ENCODE assay signal across 10 mouse cellular contexts in genomic region chr11:88454867-88455806, GRCm38 (mm10).
DNase-seq lines count a peak whose midpoint lies in the region; ATAC-seq lines count a peak whose summit lies in the region.
"Had no signal": no experiment of that assay in that cellular context is flagged by ENCODE, and none has a peak within 500 bp of the region (broad histone marks: within the 10 kb centered on the region; RNA-seq: fewer than 3 reads in every experiment).

No protein-coding gene starts in this region.

- H3K9ac ChIP-seq in forebrain, embryonic 14.5 days (ENCODE audit: low read length) = no peak overlapping the region; the same call in 1 of the 2 replicates
- no peak overlapping the region; the same call in 1 of the 2 replicates for H3K9ac ChIP-seq in liver, embryonic 16.5 days (ENCODE audit: low read depth, low read length)

- 0 out of 2 replicates have a peak, but pooled peaks cover 3% of the 10 kb centered on the region for H3K36me3 ChIP-seq in heart, embryonic 10.5 days
- no peaks in the 10 kb centered on the region for H3K36me3 ChIP-seq in forebrain, embryonic 14.5 days (ENCODE audit: control insufficient read depth, insufficient read depth, low read length)
- H3K36me3 ChIP-seq in liver, embryonic 16.5 days (ENCODE audit: control insufficient read depth, insufficient read depth) = no peaks in the 10 kb centered on the region

- DNase-seq in heart, embryonic 10.5 days (ENCODE audit: low spot score) = no peak
- DNase-seq in heart, adult 18-20 months = no peak
- peak; percentile 81 for DNase-seq in forebrain, embryonic 14.5 days (ENCODE audit: low spot score)
- no peak for DNase-seq in spleen, postnatal 14 days (ENCODE audit: low spot score in 2 of 2)
- DNase-seq in layer of hippocampus, adult 9-11 months = no peak
- no peak for DNase-seq in urinary bladder, postnatal 25 days (ENCODE audit: low spot score)
- DNase-seq: cerebellum, adult 11-12 months; spleen, adult 18-20 months had no signal

- no peaks in the 10 kb centered on the region for H3K27me3 ChIP-seq in heart, embryonic 10.5 days (ENCODE audit: insufficient read depth, poor library complexity, severe bottlenecking)
- no peaks in the 10 kb centered on the region for H3K27me3 ChIP-seq in forebrain, embryonic 14.5 days (replicated peaks; ENCODE audit: control insufficient read depth, insufficient read depth, low read length)
- H3K27me3 ChIP-seq in liver, embryonic 16.5 days (ENCODE audit: control insufficient read depth, insufficient read depth, low read depth, low read length) = no peaks in the 10 kb centered on the region

- H3K4me2 ChIP-seq in forebrain, embryonic 14.5 days (ENCODE audit: low read length) = no peak overlapping the region
- no peak overlapping the region; the same call in 1 of the 2 replicates for H3K4me2 ChIP-seq in liver, embryonic 16.5 days (ENCODE audit: low read depth, low read length)

- H3K27ac ChIP-seq in heart, embryonic 10.5 days = peak overlapping the region; percentile 84
- peak overlapping the region; percentile 27; the same call in 1 of the 2 replicates for H3K27ac ChIP-seq in forebrain, embryonic 14.5 days (ENCODE audit: low read depth, low read length)
- no peak overlapping the region for H3K27ac ChIP-seq in liver, embryonic 16.5 days (ENCODE audit: low read length)

- peak; percentile 74 for ATAC-seq in CD4-positive, CD25-positive, alpha-beta regulatory T cell, adult 4 months
- peak; percentile 50; the same call in 1 of the 2 replicates for ATAC-seq in forebrain, embryonic 14.5 days
- ATAC-seq in liver, embryonic 16.5 days (ENCODE audit: low read depth) = peak; percentile 21; the same call in 1 of the 2 replicates

- peaks cover 90% of the 10 kb centered on the region for H3K4me1 ChIP-seq in heart, embryonic 10.5 days
- H3K4me1 ChIP-seq in forebrain, embryonic 14.5 days (ENCODE audit: control insufficient read depth, insufficient read depth, low read length) = peaks cover 31% of the 10 kb centered on the region
- no peaks in the 10 kb centered on the region; the same call in 1 of the 2 replicates for H3K4me1 ChIP-seq in liver, embryonic 16.5 days (ENCODE audit: control insufficient read depth, low read depth, low read length)

- H3K4me3 ChIP-seq in heart, embryonic 10.5 days = no peak overlapping the region
- H3K4me3 ChIP-seq in forebrain, embryonic 14.5 days (ENCODE audit: low read depth, low read length) = no peak overlapping the region
- H3K4me3 ChIP-seq in liver, embryonic 16.5 days (ENCODE audit: low read depth, low read length) = no peak overlapping the region

- H3K9me3 ChIP-seq in heart, embryonic 10.5 days = no peaks in the 10 kb centered on the region
- H3K9me3 ChIP-seq in forebrain, embryonic 14.5 days (replicated peaks; ENCODE audit: control insufficient read depth, low read length) = no peaks in the 10 kb centered on the region
- H3K9me3 ChIP-seq in liver, embryonic 16.5 days (replicated peaks; ENCODE audit: control insufficient read depth, low read length) = no peaks in the 10 kb centered on the region

- WGBS in heart, embryonic 10.5 days = 37% methylated on average over 19 of the region's 19 CpGs
- 17% methylated on average over 19 of the region's 19 CpGs for WGBS in forebrain, embryonic 14.5 days
- 46% methylated on average over 19 of the region's 19 CpGs for WGBS in liver, embryonic 16.5 days (ENCODE audit: insufficient replicate concordance)

Comparison
In these comparisons a context has a peak if more than half of its experiments do, and no peak if none do; other contexts are left out.
1. ATAC-seq: peak in every context shown above with its lines; median percentile 74 in CD4-positive, CD25-positive, alpha-beta regulatory T cell, adult 4 months; 50 in forebrain, embryonic 14.5 days; 21 in liver, embryonic 16.5 days.